Mouse (Mus musculus): ENCODE measurements around the gene Slc25a42. TPM values are rescaled to one million over a fixed set of nuclear protein-coding genes. Genes with fewer than 3 reads are reported as not detected.
A peak's percentile ranks its signal among the peaks of the same experiment; 100 is the strongest.

The Slc25a42 gene
- total RNA-seq, 2 experiments from 2014 or later: 28.5 to 44.0 TPM

DNA sequence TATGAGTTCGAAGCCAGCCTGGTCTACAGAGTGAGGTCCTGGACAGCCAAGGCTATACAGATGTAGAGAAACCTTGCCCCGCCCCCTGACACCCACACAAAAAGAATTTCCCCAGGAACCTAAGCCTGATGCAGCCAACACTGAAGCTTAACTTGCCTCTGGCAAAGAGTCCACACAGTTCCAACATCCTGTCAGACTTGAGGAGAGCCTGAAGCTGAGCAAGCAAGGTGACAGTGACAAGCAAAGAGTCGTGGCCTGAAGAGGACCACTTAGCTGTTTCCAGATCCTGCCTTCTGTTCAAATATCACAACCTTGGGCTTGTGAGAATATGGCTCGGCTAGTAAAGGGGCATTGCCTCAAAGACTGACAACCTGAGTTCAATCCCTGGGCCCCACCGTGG is 3.0 kb upstream of the Slc25a42 start:
- DNase-seq: no peak

DNA sequence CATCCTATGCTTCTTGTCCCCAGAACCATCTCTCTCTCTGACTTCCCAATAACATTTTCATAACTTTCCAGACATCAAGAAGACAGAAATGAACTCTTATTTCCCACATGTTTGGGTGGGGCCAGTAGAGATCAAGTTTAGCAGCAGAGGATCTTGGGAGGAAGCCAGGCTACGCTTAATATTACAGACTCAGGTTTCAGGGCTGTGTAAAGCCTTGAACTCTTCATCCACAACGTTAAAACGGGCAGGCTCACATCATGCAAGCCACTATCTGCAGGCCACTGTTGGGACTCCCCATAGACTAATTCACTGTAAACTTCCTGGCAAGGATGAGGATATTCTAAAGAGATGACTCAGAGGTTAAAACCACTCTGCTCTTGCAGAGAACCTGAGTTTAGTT is 2.3 kb upstream of the Slc25a42 start:
- DNase-seq: no peak

DNA sequence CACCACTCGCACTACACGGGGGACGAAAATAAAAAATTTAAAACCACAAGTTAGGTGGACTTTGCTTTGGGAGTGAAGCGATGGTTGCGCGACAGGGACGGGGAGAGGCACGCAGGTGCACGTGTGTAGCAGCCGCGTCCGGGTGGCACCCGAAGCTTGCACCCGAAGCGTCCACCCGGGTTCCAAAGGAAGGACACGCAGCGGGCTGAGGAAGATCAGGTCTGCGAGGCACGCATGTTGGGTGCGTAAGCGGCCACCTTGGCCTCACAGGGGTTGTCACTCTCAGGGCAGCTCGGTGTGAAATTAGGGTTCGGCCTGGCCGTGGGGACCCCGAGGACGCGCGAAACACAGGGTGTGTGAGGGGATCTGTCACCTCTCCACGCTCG is 386 bp downstream of the Slc25a42 start:
- peak; percentile 49 to 63 for DNase-seq

DNA sequence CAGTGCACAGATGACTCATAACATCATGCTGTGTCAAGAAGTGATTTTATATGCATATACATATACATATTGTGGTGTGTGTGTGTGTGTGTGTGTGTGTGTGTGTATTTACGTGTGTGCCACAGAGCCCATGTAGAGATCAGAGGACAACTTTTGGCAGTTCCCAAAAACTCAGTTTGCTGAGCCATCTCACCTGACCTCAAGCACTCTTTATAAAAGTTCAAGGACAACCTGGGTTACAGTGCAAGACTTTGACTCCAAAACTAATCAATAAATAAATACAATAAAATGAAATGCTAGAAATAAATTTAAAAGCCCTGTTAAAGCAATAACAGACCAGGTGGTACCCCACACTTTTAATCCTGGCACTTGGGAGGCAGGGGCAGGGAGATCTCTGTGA is 830 bp downstream of the Slc25a42 start:
- DNase-seq: no peak

DNA sequence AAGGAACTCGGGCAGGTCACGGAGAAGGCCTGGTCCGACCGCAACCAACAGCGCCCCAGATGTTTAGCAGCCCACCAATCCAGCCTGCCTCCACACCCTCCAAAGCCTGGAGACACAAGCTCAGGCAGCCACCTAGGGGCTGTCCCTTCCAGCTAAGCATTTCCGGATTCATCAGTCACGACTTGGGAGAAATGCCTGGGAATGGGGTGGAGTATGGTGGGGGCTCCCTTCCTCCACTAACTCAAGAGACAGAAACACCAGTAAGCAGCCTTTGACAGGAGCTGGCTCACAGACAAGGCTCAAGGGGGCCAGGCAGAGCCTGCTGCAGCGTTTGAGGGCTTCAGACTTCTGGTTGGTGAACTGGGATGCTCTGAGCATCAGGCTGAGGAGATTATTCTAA is 1.6 kb downstream of the Slc25a42 start:
- no peak for DNase-seq

DNA sequence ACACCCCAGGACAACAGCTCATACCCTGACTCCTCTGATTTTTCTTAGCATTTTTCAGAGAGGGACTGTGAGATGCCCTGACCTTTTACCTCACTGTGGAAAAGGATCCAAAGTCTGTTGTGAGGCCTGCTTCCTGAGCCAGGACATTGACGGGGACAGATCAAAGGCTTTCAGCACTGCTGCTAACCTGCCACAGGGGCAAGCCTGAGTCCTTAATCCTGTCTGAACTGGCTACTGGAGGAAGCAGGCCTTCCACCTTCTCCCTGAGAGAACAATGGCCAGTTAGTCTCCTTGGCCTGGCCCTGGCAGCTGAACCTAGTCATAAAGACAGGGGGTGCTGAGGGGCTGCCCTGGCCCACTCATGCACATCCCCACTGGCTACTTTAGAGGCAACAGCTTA is 4.0 kb downstream of the Slc25a42 start:
- DNase-seq: no peak

DNA sequence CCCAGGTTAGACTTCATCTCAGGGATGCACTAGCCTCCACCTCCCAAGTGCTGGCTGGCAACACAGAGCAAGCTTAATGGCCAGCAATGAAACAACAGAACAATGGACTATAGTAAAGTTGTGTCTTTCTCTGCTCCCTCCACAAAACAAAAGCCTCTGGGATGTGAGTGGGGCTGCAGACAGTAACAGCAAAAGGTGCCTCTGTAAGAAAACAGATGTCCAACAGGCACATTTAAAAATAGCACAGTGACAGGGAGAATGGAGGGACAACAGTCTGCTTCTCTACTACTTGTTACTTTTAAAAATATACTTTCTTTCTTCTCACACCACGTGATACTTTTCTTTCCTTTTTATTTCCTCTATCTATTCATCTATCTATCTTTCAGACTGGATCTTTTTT is 7.3 kb downstream of the Slc25a42 start:
- no peak for DNase-seq

DNA sequence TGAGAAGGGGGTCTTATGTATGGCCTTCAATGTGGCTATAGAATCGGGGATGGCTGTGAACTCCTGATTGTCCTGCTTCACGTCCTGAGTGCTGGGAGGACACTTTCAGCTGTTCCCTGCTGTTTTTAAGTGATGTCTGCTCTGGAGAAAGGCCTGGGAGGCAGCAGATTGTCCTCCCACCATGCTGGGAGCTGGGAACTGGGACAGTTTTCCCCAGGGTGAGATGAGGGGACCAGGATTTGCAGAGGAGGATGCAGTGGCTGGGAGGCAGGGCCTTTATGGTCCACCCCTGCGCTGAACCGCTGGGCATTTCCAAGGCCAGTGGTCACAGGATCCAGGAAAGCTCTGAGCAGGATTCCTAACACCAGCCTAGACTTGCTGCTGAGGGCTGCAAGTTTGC is 9.0 kb downstream of the Slc25a42 start:
- no peak for DNase-seq

DNA sequence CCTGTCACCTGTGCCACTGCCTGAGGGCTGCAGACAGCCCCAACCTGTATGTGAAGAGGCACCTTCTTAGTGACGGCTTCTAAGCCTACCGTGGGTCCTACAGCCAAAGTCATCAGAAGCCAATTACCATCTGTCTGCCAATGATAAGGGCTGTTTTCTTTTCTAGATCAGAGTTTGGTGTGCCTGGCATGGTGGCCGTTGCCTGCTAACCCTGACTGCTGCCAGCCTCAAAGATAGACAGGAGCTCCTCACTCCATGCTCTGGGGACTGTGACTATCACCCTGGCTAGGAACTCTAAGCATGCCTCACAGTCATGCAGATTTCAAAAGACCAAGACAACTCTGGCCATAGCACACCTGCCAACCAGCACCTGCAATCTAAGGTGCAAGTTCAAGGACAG is 10.7 kb downstream of the Slc25a42 start:
- no peak for DNase-seq

DNA sequence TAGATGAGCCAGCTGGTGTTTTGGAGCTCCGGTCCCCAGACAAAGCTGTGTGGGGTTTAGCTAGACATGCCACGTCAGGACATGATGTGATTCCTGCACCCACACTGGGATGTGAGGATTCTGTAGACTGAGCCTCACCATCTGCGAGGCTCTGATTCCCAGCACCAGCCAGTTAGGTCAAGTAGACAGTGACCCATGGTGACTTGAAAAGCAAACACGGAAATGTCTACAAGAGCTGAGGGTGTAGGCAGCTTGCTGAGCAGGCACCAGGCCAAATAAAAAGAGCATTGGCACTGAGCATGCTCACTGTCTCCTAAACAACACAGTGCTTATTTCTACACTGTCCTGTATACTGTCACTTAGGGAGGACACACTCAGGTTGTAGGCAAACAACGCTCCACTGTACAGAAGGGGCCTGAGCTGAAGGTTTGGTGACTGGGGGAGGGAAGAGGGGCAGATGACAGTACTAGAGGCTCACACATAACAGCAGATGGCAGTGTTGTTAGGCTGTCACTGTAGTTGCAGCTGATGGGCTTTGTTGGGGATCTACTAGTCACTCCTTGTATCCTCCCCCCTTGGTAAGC is 11.9 kb downstream of the Slc25a42 start:
- peak in 1 of 2 experiments; percentile 31 for DNase-seq

DNA sequence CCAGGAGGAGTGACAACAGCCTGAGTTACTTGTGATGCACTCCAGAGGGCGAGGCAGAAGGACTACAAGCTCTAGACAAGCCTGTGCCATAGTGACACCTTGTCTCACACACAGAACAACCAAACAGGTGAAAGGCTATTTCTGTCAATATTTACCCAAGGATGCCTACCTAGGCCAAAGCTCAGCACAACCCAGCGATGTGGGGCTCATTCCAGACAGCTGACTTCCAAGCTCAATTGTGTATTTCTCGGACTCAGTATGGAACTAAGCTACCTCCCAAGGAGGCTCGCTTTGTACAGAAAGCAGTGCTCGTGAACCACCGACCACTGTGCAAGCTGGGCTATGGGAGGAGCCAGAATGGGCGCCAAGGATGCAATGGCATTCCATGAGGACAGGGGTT is 14.5 kb downstream of the Slc25a42 start:
- DNase-seq: no peak

DNA sequence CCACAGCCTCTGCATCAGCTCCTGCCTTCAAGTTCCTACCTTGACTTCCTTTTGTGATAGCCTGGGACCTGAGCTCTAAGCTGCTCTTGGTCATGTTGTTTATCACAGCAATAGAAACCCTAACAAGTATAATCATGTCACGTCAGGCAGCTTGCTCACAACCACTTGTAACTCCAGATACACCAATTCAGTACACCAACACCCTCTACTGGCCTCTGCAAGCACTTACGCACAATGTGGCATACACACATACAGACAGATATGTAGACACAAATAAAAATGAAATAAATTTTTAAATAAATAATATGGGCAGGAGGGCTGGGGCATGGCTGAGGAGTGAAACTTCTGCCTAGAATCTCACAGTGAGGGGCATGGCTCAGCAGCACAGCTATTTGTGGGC is 16.3 kb downstream of the Slc25a42 start:
- DNase-seq: no peak

DNA sequence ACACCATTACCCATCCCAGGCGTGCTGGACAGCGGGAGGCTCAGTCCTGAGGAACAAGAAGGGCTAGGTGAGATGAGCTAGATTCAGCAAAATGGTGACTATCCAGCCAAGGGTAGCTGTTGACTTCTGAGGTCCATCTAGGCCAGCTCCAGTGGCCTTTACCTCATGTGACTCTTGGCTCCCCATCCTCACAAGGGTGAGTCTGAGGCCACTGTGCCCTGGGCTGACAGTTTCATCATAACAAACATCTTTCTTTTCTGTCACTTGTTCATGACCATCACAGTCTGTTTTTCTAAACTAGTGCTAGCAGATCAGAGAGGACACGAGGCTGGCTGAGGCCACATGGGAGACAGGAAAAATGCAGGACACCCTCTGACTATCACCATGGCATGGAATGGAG is 17.9 kb downstream of the Slc25a42 start:
- peak in 1 of 2 experiments; percentile 53 for DNase-seq

DNA sequence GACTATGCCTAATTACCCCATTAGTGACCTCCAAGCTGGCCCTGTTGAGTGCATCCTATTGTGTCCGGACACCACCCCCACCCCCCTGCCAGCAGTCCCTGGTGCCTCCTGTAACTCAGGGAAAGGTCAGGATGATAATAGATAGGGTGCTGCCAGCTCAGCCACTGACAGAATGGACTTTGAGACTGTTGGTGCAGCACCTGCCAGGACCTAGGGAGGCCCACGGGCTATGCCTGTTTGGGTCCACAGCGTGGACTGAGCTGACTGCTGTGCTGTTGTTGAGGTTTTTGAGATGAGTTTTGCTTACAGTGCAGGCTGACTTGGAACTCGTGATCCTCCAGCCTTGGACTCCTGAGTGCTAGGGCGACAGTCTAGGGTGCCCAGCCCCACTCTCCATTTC is 18.9 kb downstream of the Slc25a42 start:
- no peak for DNase-seq

DNA sequence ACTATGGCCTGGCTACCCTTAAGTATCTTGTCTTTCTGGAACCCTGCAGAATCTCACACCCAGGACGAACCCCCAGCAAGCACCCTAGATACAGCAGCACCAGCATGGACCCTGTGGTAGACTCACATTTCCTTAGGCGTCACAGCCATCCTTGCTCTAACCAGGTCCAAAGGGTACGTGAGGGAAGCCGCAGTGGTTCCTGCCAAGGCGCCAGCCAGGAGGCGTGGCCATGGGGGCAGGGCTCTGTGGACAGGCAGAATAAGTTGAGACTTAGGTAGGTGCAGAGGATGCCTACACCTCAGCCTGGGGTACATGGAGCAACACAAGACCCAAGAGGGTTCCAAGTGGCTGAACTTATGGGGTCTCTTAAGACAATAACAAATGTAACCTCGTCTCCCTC is 23.4 kb downstream of the Slc25a42 start:
- peak in 1 of 2 experiments; percentile 47 for DNase-seq

DNA sequence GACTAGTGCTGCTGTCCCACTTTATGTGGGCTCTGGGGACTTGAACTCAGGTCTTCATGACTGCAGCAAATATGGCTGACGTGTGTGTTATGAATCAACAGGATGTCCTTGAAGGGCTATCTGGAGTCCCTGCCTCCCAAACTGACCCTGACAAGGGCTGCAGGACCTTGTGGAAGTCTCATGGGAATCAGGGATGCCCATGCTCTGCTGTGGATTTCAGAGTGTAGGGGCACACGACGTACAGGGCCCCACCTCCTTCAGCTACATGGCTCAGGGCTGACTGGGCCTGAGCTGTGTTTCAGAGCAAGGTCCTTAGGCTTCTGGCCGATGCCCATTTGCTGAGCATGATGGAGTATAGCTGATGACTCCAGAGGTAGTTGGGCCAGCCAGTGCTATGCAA is 28.9 kb downstream of the Slc25a42 start:
- peak in 1 of 2 experiments; percentile 29 for DNase-seq

DNA sequence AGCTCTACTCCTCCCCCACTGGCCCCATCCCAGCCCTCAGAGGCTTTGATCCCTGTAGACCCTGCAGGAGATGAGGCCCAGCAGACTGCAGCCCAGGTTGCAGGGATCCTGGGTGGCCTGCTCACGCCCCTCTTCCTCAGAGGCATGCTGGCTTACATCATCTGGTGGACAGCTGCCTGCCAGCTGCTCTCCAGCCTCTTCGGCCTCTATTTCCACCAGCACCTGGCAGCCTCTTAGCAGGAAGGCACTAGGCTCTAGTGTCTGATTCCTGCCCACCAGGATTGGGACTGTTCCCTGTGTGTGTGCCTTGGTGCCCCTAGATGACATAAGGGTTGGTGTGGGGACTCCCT is 30.2 kb downstream of the Slc25a42 start:
- no peak for DNase-seq

DNA sequence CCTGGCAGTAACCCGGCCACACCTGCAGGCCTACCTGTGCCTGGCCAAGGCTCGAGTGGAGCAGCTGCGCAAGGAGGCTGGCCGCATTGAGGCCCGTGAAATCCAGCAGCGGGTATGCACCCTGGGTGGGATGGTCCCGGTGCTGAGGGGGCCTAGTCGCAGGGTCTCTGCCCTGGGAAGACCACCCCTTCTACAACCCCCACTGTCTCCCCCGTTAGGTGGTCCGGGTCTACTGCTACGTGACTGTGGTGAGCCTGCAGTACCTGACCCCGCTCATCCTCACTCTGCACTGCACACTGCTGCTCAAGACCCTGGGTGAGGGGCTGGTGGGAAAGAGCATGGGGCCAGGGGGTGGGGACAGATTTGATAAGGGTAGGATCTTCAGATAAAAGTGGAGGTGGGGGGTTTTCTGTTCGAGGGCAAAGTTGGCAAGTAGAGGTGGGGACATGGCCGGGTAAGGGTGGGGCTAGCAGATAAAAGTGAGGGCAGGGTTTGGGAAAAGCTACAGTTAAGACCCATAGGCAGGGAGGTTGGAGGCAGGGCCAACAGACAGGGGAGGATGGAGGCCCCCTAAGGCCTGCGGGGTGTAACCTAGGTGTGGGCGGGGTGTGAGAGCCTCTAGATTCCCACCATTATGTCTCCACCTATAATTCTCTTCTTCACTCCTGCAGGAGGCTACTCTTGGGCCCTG is 30.7 kb downstream of the Slc25a42 start:
- DNase-seq: no peak

DNA sequence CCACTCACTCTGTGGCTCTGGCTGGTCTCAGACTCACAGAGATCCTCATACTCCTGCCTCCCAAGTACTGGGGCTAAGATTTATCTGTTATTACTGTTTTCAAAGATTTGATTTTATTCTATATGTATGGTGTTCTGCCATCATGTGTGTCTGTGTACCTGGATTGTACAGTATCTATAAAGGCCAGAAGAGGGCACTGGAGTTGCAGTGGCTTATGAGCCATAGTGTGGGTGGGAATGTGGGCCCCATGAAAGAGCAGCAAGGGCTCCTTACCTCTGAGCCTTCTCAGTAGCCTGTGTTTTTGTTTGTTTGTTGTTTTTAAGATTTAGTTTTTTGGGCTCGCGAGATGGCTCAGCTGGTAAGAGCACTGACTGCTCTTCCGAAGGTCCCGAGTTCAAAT is 33.0 kb downstream of the Slc25a42 start:
- DNase-seq: no peak

DNA sequence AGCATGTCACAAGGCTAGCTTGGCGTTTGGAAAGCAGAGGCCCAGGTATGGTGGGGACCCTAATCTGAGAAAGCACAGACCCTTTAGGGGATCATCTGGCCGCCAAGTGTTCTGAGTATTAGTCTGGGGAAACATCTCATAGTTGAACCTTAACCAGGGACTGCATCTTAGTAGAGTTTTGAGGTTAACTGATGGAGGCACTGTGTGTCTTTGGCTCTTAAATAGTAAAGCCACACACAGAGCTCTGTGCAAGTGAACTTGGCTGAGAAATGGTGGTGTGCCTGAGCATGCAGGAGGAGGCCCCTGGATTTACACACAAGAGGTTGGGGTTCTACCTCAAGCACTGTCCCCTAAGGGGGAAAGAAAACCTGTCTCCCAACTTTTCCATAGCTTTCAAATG is 33.9 kb downstream of the Slc25a42 start:
- DNase-seq: no peak

DNA sequence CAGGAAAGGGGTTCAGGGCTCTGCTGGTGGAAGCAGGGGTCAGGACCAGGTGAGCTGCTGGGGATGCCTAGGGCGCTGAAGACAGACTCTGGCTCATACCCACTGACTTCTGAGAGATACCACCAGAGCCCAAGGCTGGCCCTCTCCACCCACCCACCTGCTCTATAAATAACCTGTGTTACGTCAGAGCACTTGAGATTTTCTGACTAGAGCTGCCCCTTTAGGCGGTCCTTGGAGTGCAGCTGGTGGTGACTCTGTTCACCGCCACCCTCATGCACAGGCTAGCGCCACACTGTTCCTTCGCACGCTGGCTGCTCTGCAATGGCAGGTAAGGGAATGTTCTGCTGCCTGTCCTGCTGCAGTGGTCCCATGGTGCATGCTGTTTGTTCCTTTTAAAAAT is 38.0 kb downstream of the Slc25a42 start:
- DNase-seq: no peak

DNA sequence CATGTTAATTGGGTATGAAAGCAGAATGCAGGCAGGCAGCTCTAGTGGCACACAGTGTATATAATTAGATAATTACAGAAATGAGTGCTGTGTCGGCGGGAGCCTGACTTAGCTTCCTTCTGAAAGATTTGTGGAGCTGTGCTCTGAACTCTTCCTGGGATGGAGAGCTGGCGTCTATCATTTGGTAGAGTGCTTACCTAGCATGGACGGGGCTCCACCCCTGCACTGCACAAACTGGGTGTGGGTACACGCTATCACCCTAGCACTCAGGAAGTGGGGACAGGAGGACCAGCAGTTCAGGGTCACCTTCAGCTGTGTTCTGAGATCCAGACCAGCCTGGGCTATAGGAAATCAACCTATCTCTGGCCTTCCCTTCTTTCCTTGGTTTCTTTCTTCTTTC is 38.8 kb downstream of the Slc25a42 start:
- no peak for DNase-seq

DNA sequence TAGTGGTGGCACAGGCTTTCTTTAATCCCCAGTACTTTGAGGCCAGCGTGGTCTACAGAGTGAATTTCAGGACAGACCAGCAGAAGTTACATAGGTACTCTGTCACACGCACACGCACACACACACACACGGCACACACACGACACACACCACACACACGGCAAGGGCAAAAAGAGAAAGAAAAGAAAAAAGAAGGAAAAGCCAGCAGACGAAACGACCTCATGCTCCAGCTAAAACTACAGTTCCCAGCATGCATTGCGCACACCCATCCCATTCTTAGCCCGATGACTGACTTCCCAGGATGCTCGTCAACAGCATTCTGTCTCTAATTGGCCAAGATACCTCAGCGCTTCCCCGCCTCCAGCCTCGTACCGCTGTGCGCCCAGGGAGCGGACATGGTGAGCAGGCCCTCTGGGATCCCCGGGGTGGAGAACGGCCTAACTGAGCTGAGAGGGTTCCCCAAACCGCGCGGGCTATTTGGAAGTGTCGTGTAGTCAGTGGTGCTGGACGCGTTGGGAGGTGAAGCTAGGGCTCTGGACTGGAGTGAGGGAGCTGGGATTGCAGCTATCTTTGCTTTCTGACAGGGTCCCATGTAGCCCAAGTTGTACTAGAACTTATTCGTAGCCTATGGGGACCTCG is 39.9 kb downstream of the Slc25a42 start, which contains the start of gene Tmem161a:
Tmem161a (plus strand) TSS at position 314 of the 639 bp plus-strand sequence.
- peak; percentile 93 to 94 for DNase-seq

DNA sequence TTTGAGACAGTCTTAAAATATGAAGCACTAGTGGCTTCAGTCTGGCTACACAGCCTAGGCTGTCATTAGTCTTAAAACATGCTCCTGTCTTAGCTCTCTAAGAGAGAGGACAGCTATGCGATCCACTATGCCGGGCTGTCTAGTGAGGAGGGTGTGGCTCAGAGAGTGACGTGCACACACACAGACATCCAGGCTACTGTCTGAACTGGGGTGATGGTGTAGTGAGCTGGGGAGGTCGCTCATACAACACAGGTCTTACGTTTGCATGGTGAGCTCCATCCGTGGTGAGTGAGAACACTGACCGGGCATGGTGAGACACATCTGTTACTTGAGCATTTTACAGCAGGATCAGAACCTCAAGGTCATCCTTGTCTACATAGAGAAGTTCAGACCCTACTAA is 40.9 kb downstream of the Slc25a42 start:
- no peak for DNase-seq
